Mouse (Mus musculus): ENCODE measurements around the gene Crybb1. TPM values are rescaled to one million over a fixed set of nuclear protein-coding genes. Genes with fewer than 3 reads are reported as not detected.

Crybb1 gene
- total and polyA plus RNA-seq, 2 experiments from 2014 or later: 5.0 to 10.8 TPM

DNA sequence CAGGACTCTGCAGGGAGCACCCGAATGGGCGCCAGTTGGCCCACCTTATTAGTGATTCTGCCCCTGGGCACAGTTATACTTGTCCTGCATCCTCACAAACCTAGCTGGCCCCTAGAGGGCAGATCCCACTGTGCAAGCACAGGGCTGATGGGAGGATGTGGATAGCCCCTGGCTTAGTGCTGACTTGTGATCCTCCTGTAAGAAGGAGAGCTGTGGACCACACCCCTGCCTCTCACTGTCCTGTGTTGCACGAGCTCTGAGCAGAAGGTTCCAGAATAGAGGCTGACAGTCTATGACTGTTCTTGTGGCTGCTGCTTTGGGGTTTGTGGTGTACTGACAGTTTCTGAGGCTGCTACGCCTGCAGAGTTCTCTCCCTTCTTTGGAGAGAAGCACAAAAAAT lies 46.1 kb downstream of the Crybb1 start:
- Histone ChIP-seq H3K27ac (ENCODE audit: low read depth, low read length) (no peak overlapping the region), H3K9me3 (ENCODE audit: low read length) (no peaks in the 10 kb centered on the region), H3K9ac (no peak overlapping the region), H3K4me2 (ENCODE audit: low read depth) (no peak overlapping the region), H3K36me3 (ENCODE audit: insufficient read depth) (no peaks in the 10 kb centered on the region), H3K4me3 (ENCODE audit: low read depth, low read length) (no peak overlapping the region), H3K4me1 (ENCODE audit: insufficient read depth) (no peaks in the 10 kb centered on the region), H3K27me3 (ENCODE audit: insufficient read depth, low read length) (no peaks in the 10 kb centered on the region)
- ATAC-seq (no peak), DNase-seq (no peak)
- 81% methylated on average over 4 of the region's 4 CpGs for WGBS
- no peak for TF ChIP-seq CTCF (IDR thresholded peaks at IDR 0.05; ENCODE audit: low read depth)

DNA sequence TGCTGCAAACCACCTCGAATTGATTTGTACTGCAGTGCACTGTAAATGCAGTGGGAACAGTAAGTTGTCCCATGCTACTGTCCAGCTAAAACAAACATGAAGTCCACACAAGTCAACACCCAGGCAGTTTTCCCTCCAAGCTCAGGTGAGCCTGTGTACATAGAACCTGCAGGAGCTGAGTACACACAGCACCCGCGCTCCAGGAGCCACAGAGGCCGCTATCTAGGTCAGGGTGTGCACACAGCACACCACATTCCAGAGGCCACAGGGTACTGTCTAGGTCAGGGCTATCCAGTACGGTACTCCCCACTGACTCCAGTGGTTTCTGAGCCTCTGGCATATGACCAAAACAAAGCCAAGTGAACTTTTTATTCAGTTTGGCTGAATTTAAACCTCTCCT lies 46.7 kb downstream of the Crybb1 start:
- H3K9me3 ChIP-seq (ENCODE audit: low read length): no peaks in the 10 kb centered on the region
- no peak overlapping the region for H3K9ac ChIP-seq
- 88% methylated on average over 5 of the region's 5 CpGs for WGBS
- DNase-seq (no peak), ATAC-seq (no peak)
- no peaks in the 10 kb centered on the region for H3K27me3 ChIP-seq (ENCODE audit: insufficient read depth, low read length)
- H3K4me2 ChIP-seq (ENCODE audit: low read depth): no peak overlapping the region
- H3K36me3 ChIP-seq (ENCODE audit: insufficient read depth): no peaks in the 10 kb centered on the region
- H3K27ac ChIP-seq (ENCODE audit: low read depth, low read length): no peak overlapping the region
- no peaks in the 10 kb centered on the region for H3K4me1 ChIP-seq (ENCODE audit: insufficient read depth)
- H3K4me3 ChIP-seq (ENCODE audit: low read depth, low read length): no peak overlapping the region
- no peak for TF ChIP-seq CTCF (IDR thresholded peaks at IDR 0.05; ENCODE audit: low read depth)

DNA sequence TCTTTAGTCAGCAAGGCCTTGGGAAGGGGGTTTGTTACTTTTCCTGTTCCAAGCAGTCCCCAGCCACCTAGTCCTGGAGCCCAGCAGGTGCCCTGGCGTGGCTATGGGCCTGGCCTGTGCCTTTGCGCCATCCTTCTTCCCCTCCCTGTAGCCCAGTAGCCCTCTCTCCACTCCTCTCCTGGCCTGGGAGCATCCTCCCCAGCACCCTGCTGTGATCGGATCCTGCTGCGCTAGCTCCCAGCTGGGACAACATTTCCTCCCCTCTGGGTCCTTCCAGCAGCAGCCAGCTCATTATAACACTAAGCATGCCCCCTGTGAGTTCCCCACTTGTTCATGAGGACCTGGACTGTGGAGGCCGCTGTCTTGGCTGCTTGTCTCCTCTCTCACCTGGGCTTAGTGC lies 50.2 kb downstream of the Crybb1 start:
- H3K4me2 ChIP-seq (ENCODE audit: low read depth): no peak overlapping the region
- H3K4me1 ChIP-seq (ENCODE audit: insufficient read depth): no peaks in the 10 kb centered on the region
- no peaks in the 10 kb centered on the region for H3K9me3 ChIP-seq (ENCODE audit: low read length)
- H3K27ac ChIP-seq (ENCODE audit: low read depth, low read length): no peak overlapping the region
- 60% methylated on average over 5 of the region's 5 CpGs for WGBS
- no peak overlapping the region for H3K4me3 ChIP-seq (ENCODE audit: low read depth, low read length)
- no peak for TF ChIP-seq CTCF (IDR thresholded peaks at IDR 0.05; ENCODE audit: low read depth)
- no peak for ATAC-seq
- H3K36me3 ChIP-seq (ENCODE audit: insufficient read depth): peaks cover 25% of the 10 kb centered on the region
- H3K27me3 ChIP-seq (ENCODE audit: insufficient read depth, low read length): no peaks in the 10 kb centered on the region
- no peak for DNase-seq
- no peak overlapping the region for H3K9ac ChIP-seq

GRCm38 (mm10) chr5:112313222-112313885 lies 57.7 kb downstream of the Crybb1 start:
- Histone ChIP-seq H3K27ac (ENCODE audit: low read depth, low read length) (peak overlapping the region; percentile 45; the same call in 1 of the 2 replicates), H3K4me2 (ENCODE audit: low read depth) (no peak overlapping the region), H3K4me1 (ENCODE audit: insufficient read depth) (no peaks in the 10 kb centered on the region), H3K36me3 (ENCODE audit: insufficient read depth) (peaks cover 39% of the 10 kb centered on the region), H3K4me3 (ENCODE audit: low read depth, low read length) (no peak overlapping the region), H3K9me3 (ENCODE audit: low read length) (no peaks in the 10 kb centered on the region), H3K27me3 (ENCODE audit: insufficient read depth, low read length) (no peaks in the 10 kb centered on the region), H3K9ac (no peak overlapping the region)
- peak; percentile 35 for DNase-seq
- peak; percentile 72 for ATAC-seq
- TF ChIP-seq CTCF (IDR thresholded peaks at IDR 0.05; ENCODE audit: low read depth): no peak
- 51% methylated on average over 11 of the region's 11 CpGs for WGBS

GRCm38 (mm10) chr5:112316468-112316867 lies 60.9 kb downstream of the Crybb1 start:
- ATAC-seq: no peak
- no peaks in the 10 kb centered on the region for H3K27me3 ChIP-seq (ENCODE audit: insufficient read depth, low read length)

DNA sequence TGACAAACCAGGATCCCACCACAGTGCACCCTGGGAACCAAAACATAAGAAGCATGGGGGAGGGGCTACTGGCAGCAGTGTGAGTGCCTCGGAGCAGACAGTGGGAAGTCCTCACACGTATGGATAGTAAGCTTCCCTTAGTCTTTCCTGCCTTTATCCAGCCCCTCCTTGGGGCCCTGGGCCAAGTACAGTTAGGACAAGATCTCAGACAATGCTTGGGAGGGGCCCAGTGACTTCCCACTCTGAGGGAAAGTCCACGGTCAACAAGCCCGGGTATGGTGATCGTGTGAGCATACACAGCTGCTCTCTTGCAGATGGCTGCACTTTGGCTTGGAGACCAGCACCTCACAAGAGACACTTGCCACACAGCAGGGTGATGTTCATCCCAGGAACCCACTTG lies 61.7 kb downstream of the Crybb1 start:
- no peaks in the 10 kb centered on the region for H3K9me3 ChIP-seq (ENCODE audit: low read length)
- WGBS: 68% methylated on average over 5 of the region's 5 CpGs
- H3K27ac ChIP-seq (ENCODE audit: low read depth, low read length): no peak overlapping the region
- no peak for TF ChIP-seq CTCF (IDR thresholded peaks at IDR 0.05; ENCODE audit: low read depth)
- H3K9ac ChIP-seq: no peak overlapping the region
- no peak for DNase-seq
- no peak for ATAC-seq
- no peak overlapping the region for H3K4me3 ChIP-seq (ENCODE audit: low read depth, low read length)
- H3K27me3 ChIP-seq (ENCODE audit: insufficient read depth, low read length): no peaks in the 10 kb centered on the region
- no peaks in the 10 kb centered on the region for H3K4me1 ChIP-seq (ENCODE audit: insufficient read depth)
- no peak overlapping the region for H3K4me2 ChIP-seq (ENCODE audit: low read depth)
- peaks cover 12% of the 10 kb centered on the region; the same call in 1 of the 2 replicates for H3K36me3 ChIP-seq (ENCODE audit: insufficient read depth)

More at GRCm38 (mm10) chr5:112316468-112316867, 60.9 kb downstream of the Crybb1 start:
- H3K36me3 ChIP-seq (ENCODE audit: insufficient read depth): peaks cover 15% of the 10 kb centered on the region; the same call in 1 of the 2 replicates
- no peaks in the 10 kb centered on the region for H3K9me3 ChIP-seq (ENCODE audit: low read length)
- H3K27ac ChIP-seq (ENCODE audit: low read depth, low read length): no peak overlapping the region
- no peak for DNase-seq
- TF ChIP-seq CTCF (IDR thresholded peaks at IDR 0.05; ENCODE audit: low read depth): no peak
- WGBS: 69% methylated on average over 5 of the region's 5 CpGs
- no peaks in the 10 kb centered on the region for H3K4me1 ChIP-seq (ENCODE audit: insufficient read depth)
- no peak overlapping the region for H3K4me2 ChIP-seq (ENCODE audit: low read depth)
- no peak overlapping the region for H3K9ac ChIP-seq
- no peak overlapping the region for H3K4me3 ChIP-seq (ENCODE audit: low read depth, low read length)

Other genes with a start within 250 kb of the Crybb1 start
- 2.5 TPM in 1 of 2 replicates, not detected in the other for gene Cryba4, start 3.3 kb upstream of the Crybb1 start, total RNA-seq (2014; rRNA removed)
- gene Cryba4, start 3.3 kb upstream of the Crybb1 start, polyA plus RNA-seq (2015; fragmentation: Nextera tagmentation; extraction: Ambion mirVana): 2.4 and 2.6 TPM in 2 replicates
- gene Tpst2, start 20.9 kb downstream of the Crybb1 start, total RNA-seq (2014; rRNA removed): 43.4 and 45.0 TPM in 2 replicates
- gene Tpst2, start 20.9 kb downstream of the Crybb1 start, polyA plus RNA-seq (2015; fragmentation: Nextera tagmentation; extraction: Ambion mirVana): 37.9 and 39.0 TPM in 2 replicates
- gene Tfip11, start 70.5 kb downstream of the Crybb1 start, total RNA-seq (2014; rRNA removed): 15.6 and 20.8 TPM in 2 replicates
- gene Tfip11, start 70.5 kb downstream of the Crybb1 start, polyA plus RNA-seq (2015; fragmentation: Nextera tagmentation; extraction: Ambion mirVana): 20.5 and 26.9 TPM in 2 replicates
- gene Srrd, start 87.2 kb downstream of the Crybb1 start, total RNA-seq (2014; rRNA removed): 61.5 and 67.9 TPM in 2 replicates
- gene Srrd, start 87.2 kb downstream of the Crybb1 start, polyA plus RNA-seq (2015; fragmentation: Nextera tagmentation; extraction: Ambion mirVana): 51.1 and 52.2 TPM in 2 replicates
- 24.6 and 25.4 TPM in 2 replicates for gene Hps4, start 87.3 kb downstream of the Crybb1 start, total RNA-seq (2014; rRNA removed)
- 23.7 and 26.5 TPM in 2 replicates for gene Hps4, start 87.3 kb downstream of the Crybb1 start, polyA plus RNA-seq (2015; fragmentation: Nextera tagmentation; extraction: Ambion mirVana)
- not detected in 2 replicates for gene Gm6583, start 100.2 kb downstream of the Crybb1 start, total RNA-seq (2014; rRNA removed)
- not detected in 2 replicates for gene Gm6583, start 100.2 kb downstream of the Crybb1 start, polyA plus RNA-seq (2015; fragmentation: Nextera tagmentation; extraction: Ambion mirVana)
- 132 and 138 TPM in 2 replicates for gene Asphd2, start 139.1 kb downstream of the Crybb1 start, total RNA-seq (2014; rRNA removed)
- gene Asphd2, start 139.1 kb downstream of the Crybb1 start, polyA plus RNA-seq (2015; fragmentation: Nextera tagmentation; extraction: Ambion mirVana): 128 and 132 TPM in 2 replicates
- gene Gm6588, start 193.6 kb downstream of the Crybb1 start, total RNA-seq (2014; rRNA removed): not detected in 2 replicates
- 0.11 TPM in 1 of 2 replicates, not detected in the other for gene Gm6588, start 193.6 kb downstream of the Crybb1 start, polyA plus RNA-seq (2015; fragmentation: Nextera tagmentation; extraction: Ambion mirVana)

Data from forebrain, postnatal 0 days (tissue).